ENCODE assay signal across 8 mouse cellular contexts in genomic region chr19:60790551-60791161, GRCm38 (mm10). TPM values are rescaled to one million over a fixed set of nuclear protein-coding genes. Genes with fewer than 3 reads are reported as not detected.
DNase-seq lines count a peak whose midpoint lies in the region; ATAC-seq lines count a peak whose summit lies in the region.

Gene Eif3a, minus strand, starts transcription at chr19:60790658.

- WGBS in intestine, embryonic 14.5 days = under 1% methylated on average over 50 of the region's 57 CpGs

- DNase-seq in adrenal gland, adult (ENCODE audit: inconsistent age in 2 of 2, low spot score in 1 of 2) = peak; percentile 96 to 98
- peak; percentile 95 for DNase-seq in embryo, embryonic 10.5 days (ENCODE audit: low spot score)
- peak; percentile 94 for DNase-seq in gastrocnemius, postnatal 25 days
- DNase-seq in intestine, embryonic 14.5 days (ENCODE audit: low spot score) = peak; percentile 95
- DNase-seq in left cerebral cortex, postnatal 14 days (ENCODE audit: low spot score in 2 of 2) = peak; percentile 94 to 95
- DNase-seq in mesoderm, embryonic 11.5 days (ENCODE audit: low read depth, low spot score) = peak; percentile 98
- peak; percentile 89 to 93 for DNase-seq in right cerebral cortex, postnatal 36 days (ENCODE audit: low spot score in 2 of 2)
- DNase-seq in yolk sac, embryonic 10.5 days (ENCODE audit: low spot score) = peak; percentile 94

- H3K4me2 ChIP-seq in intestine, embryonic 14.5 days (ENCODE audit: low read length) = peak within 1 kb of the TSS; percentile 93

- peak; percentile 94 for ATAC-seq in intestine, embryonic 14.5 days (replicated peaks; ENCODE audit: low FRiP score, low TSS enrichment, low read depth)

- H3K36me3 ChIP-seq in intestine, embryonic 14.5 days (ENCODE audit: control insufficient read depth, insufficient read depth, low read length) = no peaks in the 10 kb centered on the region

- H3K9me3 ChIP-seq in intestine, embryonic 14.5 days (ENCODE audit: control insufficient read depth, low read length) = no peaks in the 10 kb centered on the region

- peak within 1 kb of the TSS; percentile 99 for H3K27ac ChIP-seq in intestine, embryonic 14.5 days (ENCODE audit: low read depth)

- peaks cover 12% of the 10 kb centered on the region; the same call in 1 of the 2 replicates for H3K4me1 ChIP-seq in intestine, embryonic 14.5 days (replicated peaks; ENCODE audit: control insufficient read depth, insufficient read depth, low read length)

- no peaks in the 10 kb centered on the region for H3K27me3 ChIP-seq in intestine, embryonic 14.5 days (replicated peaks; ENCODE audit: control insufficient read depth, insufficient read depth, low read length)

- peak within 1 kb of the TSS; percentile 98 for H3K4me3 ChIP-seq in intestine, embryonic 14.5 days (ENCODE audit: low read depth, low read length)

- intact Hi-C loops in left cerebral cortex, postnatal 14 days (cut with DNase I) = no loop called here

- peak within 1 kb of the TSS; percentile 100 for H3K9ac ChIP-seq in intestine, embryonic 14.5 days (ENCODE audit: low read length)

RNA-seq across cellular contexts. Expression of gene Eif3a, which starts in this region (rescaled TPM):
- total RNA-seq in gastrocnemius, postnatal 25 days (2021) = 10 to 100 TPM; 74.9 to 81.8 TPM
- polyA plus RNA-seq in intestine, embryonic 14.5 days (2014; fragmentation: Nextera tagmentation; extraction: Ambion mirVana) = 168 and 181 TPM in 2 replicates
- 100 to 1,000 TPM; 103 to 110 TPM for total RNA-seq in left cerebral cortex, postnatal 14 days (2021)

Comparison
In these comparisons a context has a peak if more than half of its experiments do, and no peak if none do; other contexts are left out.
1. Peak in every context shown above with its lines: DNase-seq, ATAC-seq, H3K4me3 ChIP-seq and H3K27ac ChIP-seq.